Mouse (Mus musculus): ENCODE measurements around the gene Pkp2.

DNA sequence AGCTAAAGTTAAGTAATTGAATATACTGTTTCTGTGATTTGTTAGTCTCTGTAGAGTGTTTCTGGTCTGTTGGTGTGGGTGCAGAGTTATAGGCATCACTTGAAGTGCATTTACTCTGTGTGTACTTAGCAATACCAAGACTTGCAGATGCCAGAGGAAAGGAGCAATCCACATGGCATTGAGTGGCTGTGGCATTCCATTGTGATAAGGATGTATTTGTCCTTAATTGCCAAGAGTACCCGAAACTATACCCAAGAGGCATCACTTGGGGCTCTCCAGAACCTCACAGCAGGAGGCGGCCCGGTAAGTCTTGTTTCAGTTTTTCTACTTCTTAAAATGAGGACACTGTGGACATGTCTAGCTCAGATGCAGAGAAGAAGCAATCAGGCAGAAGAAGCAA, 49.3 kb downstream of the Pkp2 start:
- TF ChIP-seq CHD2 (IDR thresholded peaks at IDR 0.05; ENCODE audit: low read depth, low read length) = no peak
- TF ChIP-seq ZNF384 (IDR thresholded peaks at IDR 0.05; ENCODE audit: low read depth, low read length) = no peak

All from ES-E14 (cell line).